Mouse (Mus musculus): ENCODE measurements around the gene Nkx6-1.

Gene Nkx6-1

GRCm38 (mm10) chr5:101658984-101659290, 5.9 kb downstream of the Nkx6-1 start:
- no peak for DNase-seq (ENCODE audit: low spot score)

GRCm38 (mm10) chr5:101658188-101658983, 6.4 kb downstream of the Nkx6-1 start:
- DNase-seq (ENCODE audit: low spot score): no peak

- DNase-seq (ENCODE audit: low spot score): no peak
Observed at GRCm38 (mm10) chr5:101657698-101658097, 7.1 kb downstream of the Nkx6-1 start.

- DNase-seq (ENCODE audit: low spot score): no peak
Observed at GRCm38 (mm10) chr5:101656107-101656506, 8.7 kb downstream of the Nkx6-1 start.

GRCm38 (mm10) chr5:101655418-101655817, 9.4 kb downstream of the Nkx6-1 start:
- DNase-seq (ENCODE audit: low spot score): no peak

- no peak for DNase-seq (ENCODE audit: low spot score)
Observed at GRCm38 (mm10) chr5:101647726-101648686, 16.8 kb downstream of the Nkx6-1 start.

- DNase-seq (ENCODE audit: low spot score): no peak
Observed at GRCm38 (mm10) chr5:101646961-101647575, 17.7 kb downstream of the Nkx6-1 start.

GRCm38 (mm10) chr5:101645071-101645470, 19.7 kb downstream of the Nkx6-1 start:
- no peak for DNase-seq (ENCODE audit: low spot score)

- no peak for DNase-seq (ENCODE audit: low spot score)
Observed at GRCm38 (mm10) chr5:101638101-101638500, 26.7 kb downstream of the Nkx6-1 start.

All from left cerebral cortex, adult 11 months (tissue).